Mouse (Mus musculus) limb, embryonic 13.5 days (tissue): Measurements from ENCODE around the gene Lipc. TPM values are rescaled to one million over a fixed set of nuclear protein-coding genes. Genes with fewer than 3 reads are reported as not detected.
"Not testable (repeated sequence)": the region's sequence is repeated elsewhere in the genome, so short reads cannot be mapped to it uniquely, and the experiment has no call there.

Source experiments
- ATAC-seq: fragments of 200-750 bp; cut with Nextera tagmentation; 2 replicates; pipeline ENCODE4 v1.8.0; 2017; ENCODE audit warnings: low read depth, moderate number of reproducible peaks, moderate TSS enrichment; ENCODE audit not compliant: low FRiP score
- H3K27ac ChIP-seq: fragments of 300-500 bp; sonication (generic); 2 replicates; pipeline ENCODE4 v1.5.1; 2015; ENCODE audit warnings: inconsistent platforms, mild to moderate bottlenecking, moderate library complexity
- H3K27me3 ChIP-seq: fragments of 300-500 bp; sonication (generic); 2 replicates; pipeline ENCODE4 v1.6.1; 2015; ENCODE audit warnings: mild to moderate bottlenecking, inconsistent platforms
- H3K36me3 ChIP-seq: fragments of 300-500 bp; sonication (generic); 2 replicates; pipeline ENCODE4 v1.6.1; 2015; ENCODE audit warnings: inconsistent platforms, mild to moderate bottlenecking, moderate library complexity
- H3K4me1 ChIP-seq: fragments of 300-500 bp; sonication (generic); 2 replicates; pipeline ENCODE4 v1.6.1; 2015; ENCODE audit warnings: inconsistent platforms
- H3K4me2 ChIP-seq: fragments of 300-500 bp; sonication (generic); replicated peaks from 2 replicates; pipeline ENCODE4 v1.6.1; 2015; ENCODE audit warnings: inconsistent platforms, mild to moderate bottlenecking, moderate library complexity
- H3K4me3 ChIP-seq: fragments of 300-500 bp; sonication (generic); 2 replicates; pipeline ENCODE4 v1.5.1; 2015; ENCODE audit warnings: moderate library complexity, mild to moderate bottlenecking, inconsistent platforms
- H3K9ac ChIP-seq: fragments of 300-500 bp; sonication (generic); 2 replicates; pipeline ENCODE4 v1.6.1; 2015; ENCODE audit warnings: mild to moderate bottlenecking, inconsistent platforms
- H3K9me3 ChIP-seq: fragments of 300-500 bp; sonication (generic); 2 replicates; pipeline ENCODE4 v1.6.1; 2016; ENCODE audit warnings: inconsistent platforms
- WGBS: fragments of 180-500 bp; shearing (Covaris S2); methylation state at CpG from one replicate; pipeline ENCODE4 v1.1.7; 2015; 5-methylcytosine and 5-hydroxymethylcytosine counted together
- polyA plus RNA-seq: library from polyadenylated mRNA; unstranded; fragments of >200 nt; fragmentation: Nextera tagmentation; extraction: Ambion mirVana; gene quantifications from 2 replicates; pipeline ENCODE4 v1.2.1, GENCODE M21; 2015

Lipc gene
- polyA plus RNA-seq, 1 experiment from 2014 or later, result not detected

DNA sequence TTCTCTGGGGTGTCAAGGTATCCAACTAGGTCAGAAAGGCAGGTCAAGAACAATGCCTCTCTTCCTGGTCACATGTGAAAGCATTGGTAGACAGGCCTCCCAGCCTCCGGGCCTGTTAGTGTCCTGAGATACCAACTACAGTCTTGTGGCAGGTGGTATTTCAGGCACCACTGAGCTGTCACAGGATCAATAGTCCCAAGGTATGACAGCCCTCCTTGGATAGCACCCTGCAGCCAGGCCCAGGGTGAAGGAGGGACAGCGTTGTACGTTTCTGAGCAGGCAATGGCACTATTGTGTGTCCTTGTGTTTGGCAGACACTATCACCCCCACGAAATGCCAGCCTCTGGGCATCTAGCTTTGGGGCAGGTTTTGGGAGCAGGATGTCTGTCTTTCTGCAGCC is 77.0 kb downstream of the Lipc start:
- no peak overlapping the region for H3K4me2 ChIP-seq
- WGBS, result 82% methylated on average over 4 of the region's 4 CpGs
- no peaks in the 10 kb centered on the region for H3K9me3 ChIP-seq
- no peak overlapping the region for H3K27ac ChIP-seq
- no peaks in the 10 kb centered on the region for H3K27me3 ChIP-seq
- no peak overlapping the region for H3K9ac ChIP-seq
- H3K4me3 ChIP-seq, result no peak overlapping the region
- no peaks in the 10 kb centered on the region for H3K36me3 ChIP-seq
- H3K4me1 ChIP-seq, result peaks cover 8% of the 10 kb centered on the region
- no peak for ATAC-seq

DNA sequence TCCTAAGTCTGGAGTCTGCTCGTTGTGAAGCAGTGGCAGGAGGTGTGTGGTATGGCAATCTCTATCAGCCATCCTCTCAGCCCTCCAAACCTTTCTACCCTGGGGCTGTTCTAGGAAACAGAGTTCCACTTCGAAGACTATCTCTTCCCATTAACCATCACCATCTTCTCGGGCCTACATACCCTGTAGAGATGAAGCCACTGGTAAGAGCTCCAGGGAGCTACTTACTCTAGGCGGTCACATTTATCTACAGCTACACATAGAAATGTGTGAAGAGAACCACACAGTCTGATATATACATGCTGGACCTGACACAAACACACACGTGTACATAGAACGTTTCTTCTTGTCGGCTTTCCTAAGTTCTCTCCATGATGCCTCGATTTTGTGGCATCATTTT is 79.4 kb downstream of the Lipc start:
- no peaks in the 10 kb centered on the region for H3K36me3 ChIP-seq
- ATAC-seq, result no peak
- H3K4me1 ChIP-seq, result peaks cover 8% of the 10 kb centered on the region
- no peak overlapping the region for H3K9ac ChIP-seq
- no peak overlapping the region for H3K4me2 ChIP-seq
- no peaks in the 10 kb centered on the region for H3K9me3 ChIP-seq
- no peaks in the 10 kb centered on the region for H3K27me3 ChIP-seq
- no peak overlapping the region for H3K27ac ChIP-seq
- 85% methylated on average over 8 of the region's 8 CpGs for WGBS
- H3K4me3 ChIP-seq, result no peak overlapping the region

DNA sequence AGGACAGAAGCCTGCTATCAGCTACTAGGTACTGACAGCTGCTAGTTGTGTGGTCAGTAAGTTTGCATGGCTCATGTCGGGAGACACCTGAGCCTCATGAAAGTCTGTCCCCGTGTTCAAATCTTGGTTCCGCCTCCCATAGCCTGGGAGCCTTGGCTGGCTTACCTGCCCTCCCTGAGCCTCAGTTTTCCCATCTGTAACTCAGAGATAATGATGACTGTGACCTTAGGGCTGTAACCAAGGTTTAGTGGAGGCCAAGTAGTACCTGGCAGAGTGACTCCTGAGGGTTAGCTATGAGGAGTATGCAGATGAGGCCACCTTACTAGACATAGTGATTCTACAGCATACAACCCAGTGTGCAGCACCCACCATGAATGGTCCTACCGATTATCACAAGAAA is 81.7 kb downstream of the Lipc start:
- Histone ChIP-seq H3K4me3 (no peak overlapping the region), H3K4me2 (no peak overlapping the region), H3K27ac (no peak overlapping the region), H3K9ac (no peak overlapping the region), H3K27me3 (no peaks in the 10 kb centered on the region; the same call in 1 of the 2 replicates), H3K9me3 (no peaks in the 10 kb centered on the region), H3K4me1 (peaks cover 5% of the 10 kb centered on the region), H3K36me3 (no peaks in the 10 kb centered on the region)
- WGBS, result 84% methylated on average over 4 of the region's 4 CpGs
- ATAC-seq, result no peak

- Histone ChIP-seq H3K4me3 (no peak overlapping the region), H3K4me2 (no peak overlapping the region), H3K27ac (no peak overlapping the region), H3K27me3 (no peaks in the 10 kb centered on the region; the same call in 1 of the 2 replicates), H3K36me3 (no peaks in the 10 kb centered on the region), H3K4me1 (peaks cover 7% of the 10 kb centered on the region; the same call in 1 of the 2 replicates), H3K9me3 (no peaks in the 10 kb centered on the region), H3K9ac (no peak overlapping the region)
- 85% methylated on average over 5 of the region's 5 CpGs for WGBS
- ATAC-seq, result no peak
Observed at GRCm38 (mm10) chr9:70869169-70869873, 82.7 kb downstream of the Lipc start.

DNA sequence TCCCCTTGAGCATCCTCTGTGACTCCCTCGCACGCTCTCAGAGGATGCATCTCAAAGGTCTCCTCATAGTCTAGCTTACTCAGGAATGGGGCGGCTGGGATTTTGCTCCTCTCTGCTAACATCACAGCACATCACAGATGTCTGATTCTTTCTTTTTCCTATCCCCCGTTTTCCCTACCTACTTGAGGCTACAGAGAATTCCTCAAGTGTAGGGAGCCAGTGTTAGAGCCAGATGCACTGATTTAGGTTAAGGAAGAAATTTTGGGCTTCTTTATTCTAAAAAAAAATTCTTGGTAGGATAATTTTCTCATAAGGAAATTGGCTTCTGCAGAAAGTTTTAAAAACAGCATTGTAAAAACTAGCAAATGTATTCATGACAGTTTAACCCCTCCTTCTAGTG is 84.6 kb downstream of the Lipc start:
- H3K4me3 ChIP-seq, result no peak overlapping the region
- H3K27ac ChIP-seq, result no peak overlapping the region
- H3K36me3 ChIP-seq, result no peaks in the 10 kb centered on the region
- no peak for ATAC-seq
- peaks cover 12% of the 10 kb centered on the region; the same call in 1 of the 2 replicates for H3K4me1 ChIP-seq
- H3K4me2 ChIP-seq, result no peak overlapping the region
- H3K9ac ChIP-seq, result no peak overlapping the region
- H3K27me3 ChIP-seq, result peaks cover 9% of the 10 kb centered on the region; the same call in 1 of the 2 replicates
- 85% methylated on average over 4 of the region's 4 CpGs for WGBS
- no peaks in the 10 kb centered on the region for H3K9me3 ChIP-seq

DNA sequence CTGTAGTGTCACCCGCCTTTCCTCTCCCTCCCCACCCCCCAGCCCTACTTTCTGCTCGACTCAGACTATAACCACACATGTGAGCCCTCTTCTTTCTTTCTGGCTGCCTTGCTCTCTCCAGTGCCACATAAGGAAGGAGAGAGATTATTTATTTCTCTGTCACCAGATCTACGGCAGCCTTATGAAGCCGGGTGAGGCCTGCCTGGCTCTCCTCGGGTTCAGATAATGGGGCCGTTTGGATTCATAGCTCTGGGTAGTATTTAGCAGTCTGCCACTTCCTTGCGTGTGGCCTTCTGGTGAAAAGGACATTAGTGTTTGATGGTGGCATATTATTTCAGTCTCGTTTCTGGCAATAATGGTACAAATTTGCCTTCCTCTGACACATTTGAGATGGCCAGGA is 88.0 kb downstream of the Lipc start:
- H3K27ac ChIP-seq, result no peak overlapping the region
- H3K9ac ChIP-seq, result no peak overlapping the region
- no peaks in the 10 kb centered on the region for H3K36me3 ChIP-seq
- 32% methylated on average over 8 of the region's 8 CpGs for WGBS
- no peak overlapping the region for H3K4me2 ChIP-seq
- H3K9me3 ChIP-seq, result no peaks in the 10 kb centered on the region
- peaks cover 12% of the 10 kb centered on the region; the same call in 1 of the 2 replicates for H3K4me1 ChIP-seq
- H3K4me3 ChIP-seq, result no peak overlapping the region
- ATAC-seq, result no peak
- peaks cover 9% of the 10 kb centered on the region; the same call in 1 of the 2 replicates for H3K27me3 ChIP-seq

- H3K4me1 ChIP-seq, result peaks cover 12% of the 10 kb centered on the region; the same call in 1 of the 2 replicates
- 16% methylated on average over 8 of the region's 8 CpGs for WGBS
- H3K4me3 ChIP-seq, result no peak overlapping the region
- no peak overlapping the region for H3K27ac ChIP-seq
- H3K36me3 ChIP-seq, result no peaks in the 10 kb centered on the region
- no peak for ATAC-seq
- H3K9ac ChIP-seq, result no peak overlapping the region
- H3K27me3 ChIP-seq, result peaks cover 9% of the 10 kb centered on the region; the same call in 1 of the 2 replicates
- no peak overlapping the region for H3K4me2 ChIP-seq
- no peaks in the 10 kb centered on the region for H3K9me3 ChIP-seq
Observed at GRCm38 (mm10) chr9:70863299-70863698, 88.7 kb downstream of the Lipc start.

- H3K4me3 ChIP-seq, result no peak overlapping the region
- H3K4me2 ChIP-seq, result no peak overlapping the region
- H3K4me1 ChIP-seq, result 0 out of 2 replicates have a peak, but pooled peaks cover 9% of the 10 kb centered on the region
- H3K9me3 ChIP-seq, result no peaks in the 10 kb centered on the region
- no peak overlapping the region for H3K27ac ChIP-seq
- WGBS, result 61% methylated on average over 5 of the region's 5 CpGs
- no peak for ATAC-seq
- no peaks in the 10 kb centered on the region for H3K36me3 ChIP-seq
- H3K9ac ChIP-seq, result no peak overlapping the region
- peaks cover 9% of the 10 kb centered on the region; the same call in 1 of the 2 replicates for H3K27me3 ChIP-seq
Observed at GRCm38 (mm10) chr9:70859233-70859632, 92.8 kb downstream of the Lipc start.

GRCm38 (mm10) chr9:70855868-70856267 is 96.2 kb downstream of the Lipc start:
- Histone ChIP-seq H3K9ac (no peak overlapping the region), H3K36me3 (no peaks in the 10 kb centered on the region), H3K9me3 (no peaks in the 10 kb centered on the region), H3K27ac (no peak overlapping the region), H3K4me2 (no peak overlapping the region), H3K4me1 (0 out of 2 replicates have a peak, but pooled peaks cover 3% of the 10 kb centered on the region), H3K27me3 (no peaks in the 10 kb centered on the region), H3K4me3 (no peak overlapping the region)
- WGBS, result 77% methylated on average over 6 of the region's 6 CpGs
- no peak for ATAC-seq

DNA sequence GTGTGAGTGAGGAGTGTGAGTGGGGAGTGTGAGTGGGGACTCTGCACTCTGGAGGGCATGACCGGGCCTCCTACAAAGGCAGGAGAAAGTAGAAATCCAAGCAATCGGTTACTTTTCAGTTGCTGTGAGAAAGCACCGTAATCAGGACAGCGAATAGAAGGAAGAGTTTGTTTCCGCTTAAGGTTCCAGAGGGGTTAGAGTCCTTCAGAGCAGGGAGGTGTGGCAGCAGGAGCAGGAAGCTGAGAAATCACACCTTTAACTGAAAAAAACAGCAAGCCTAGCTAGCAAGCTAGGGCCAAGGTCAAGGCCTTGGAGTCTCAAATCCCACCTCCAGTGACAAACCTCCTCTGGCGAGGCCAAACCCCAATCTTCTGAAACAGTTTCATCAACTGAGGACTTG is 97.1 kb downstream of the Lipc start:
- WGBS, result 69% methylated on average over 6 of the region's 6 CpGs
- no peaks in the 10 kb centered on the region for H3K36me3 ChIP-seq
- no peak overlapping the region for H3K27ac ChIP-seq
- no peak overlapping the region for H3K4me2 ChIP-seq
- H3K9me3 ChIP-seq, result no peaks in the 10 kb centered on the region
- no peak for ATAC-seq
- H3K27me3 ChIP-seq, result no peaks in the 10 kb centered on the region
- 0 out of 2 replicates have a peak, but pooled peaks cover 3% of the 10 kb centered on the region for H3K4me1 ChIP-seq
- H3K4me3 ChIP-seq, result no peak overlapping the region
- H3K9ac ChIP-seq, result no peak overlapping the region

DNA sequence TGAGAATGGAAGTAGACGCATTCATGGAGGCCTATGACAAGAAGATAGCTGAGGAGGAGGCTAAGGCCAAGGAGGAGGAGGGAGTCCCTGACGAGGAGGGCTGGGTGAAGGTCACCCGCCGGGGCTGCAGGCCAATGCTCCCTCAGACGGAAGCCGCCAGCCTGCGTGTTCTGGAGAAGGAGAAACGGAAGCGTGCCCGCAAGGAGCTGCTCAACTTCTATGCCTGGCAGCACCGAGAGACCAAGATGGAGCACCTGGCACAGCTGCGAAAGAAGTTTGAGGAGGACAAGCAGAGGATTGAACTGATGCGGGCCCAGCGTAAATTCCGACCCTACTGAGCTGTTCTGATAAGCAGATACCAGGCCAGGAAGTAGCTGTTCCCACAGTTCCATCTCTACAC is 98.9 kb downstream of the Lipc start:
- not testable (repeated sequence) for H3K4me1 ChIP-seq, H3K27ac ChIP-seq, H3K27me3 ChIP-seq, H3K9ac ChIP-seq, H3K9me3 ChIP-seq, H3K4me3 ChIP-seq, ATAC-seq, H3K36me3 ChIP-seq, H3K4me2 ChIP-seq
- 87% methylated on average over 15 of the region's 15 CpGs for WGBS

- H3K4me2 ChIP-seq, result no peak overlapping the region
- ATAC-seq, result no peak
- H3K4me1 ChIP-seq, result peaks cover 11% of the 10 kb centered on the region
- H3K27me3 ChIP-seq, result no peaks in the 10 kb centered on the region
- no peak overlapping the region for H3K27ac ChIP-seq
- no peaks in the 10 kb centered on the region for H3K9me3 ChIP-seq
- no peak overlapping the region for H3K4me3 ChIP-seq
- no peaks in the 10 kb centered on the region for H3K36me3 ChIP-seq
- no peak overlapping the region for H3K9ac ChIP-seq
- 59% methylated on average over 3 of the region's 3 CpGs for WGBS
Observed at GRCm38 (mm10) chr9:70851533-70851932, 100.5 kb downstream of the Lipc start.
